Comparison of ENCODE assay signal across 8 mouse cellular contexts in genomic region chr16:93710924-93711323, GRCm38 (mm10). TPM values are rescaled to one million over a fixed set of nuclear protein-coding genes. Genes with fewer than 3 reads are reported as not detected.
A peak's percentile ranks its signal among the peaks of the same experiment; 100 is the strongest.
DNase-seq lines count a peak whose midpoint lies in the region; ATAC-seq lines count a peak whose summit lies in the region.

No protein-coding gene starts in this region.

- H3K36me3 ChIP-seq in heart, embryonic 14.5 days (ENCODE audit: control insufficient read depth, insufficient read depth, low read length), result no peaks in the 10 kb centered on the region
- no peaks in the 10 kb centered on the region for H3K36me3 ChIP-seq in liver, embryonic 13.5 days
- no peaks in the 10 kb centered on the region for H3K36me3 ChIP-seq in stomach, embryonic 16.5 days (ENCODE audit: control insufficient read depth, insufficient read depth, low read length)

- peak overlapping the region; percentile 67 for H3K4me3 ChIP-seq in brown adipose tissue, adult 24 weeks (ENCODE audit: insufficient read depth, low read depth, low read length)
- H3K4me3 ChIP-seq in heart, embryonic 14.5 days (ENCODE audit: control insufficient read depth in 1 of 2, insufficient read depth in 1 of 2, low read depth in 1 of 2, low read length in 2 of 2), result peak overlapping the region; percentile 51 to 81
- peak overlapping the region; percentile 81 for H3K4me3 ChIP-seq in liver, embryonic 13.5 days (replicated peaks)
- peak overlapping the region; percentile 84 for H3K4me3 ChIP-seq in stomach, embryonic 16.5 days (replicated peaks; ENCODE audit: low read length)

- peak; percentile 56 for ATAC-seq in erythroid progenitor cell, adult 5-6 weeks (replicated peaks; ENCODE audit: low FRiP score, poor library complexity, severe bottlenecking)
- ATAC-seq in heart, embryonic 14.5 days (ENCODE audit: insufficient number of reproducible peaks, insufficient read depth, low FRiP score, low read depth), result no peak
- ATAC-seq in liver, embryonic 13.5 days (ENCODE audit: low read depth), result peak; percentile 14
- peak; percentile 19 for ATAC-seq in stomach, embryonic 16.5 days (ENCODE audit: insufficient read depth, low FRiP score)

- DNase-seq in CD8-positive naive resting alpha-beta T cell, adult 2 months (ENCODE audit: low read depth in 2 of 2, low spot score in 2 of 2), result peak; percentile 61 to 75
- DNase-seq in kidney, postnatal 14 days, result peak; percentile 80
- DNase-seq in liver, embryonic 13.5 days, result peak; percentile 71
- peak; percentile 72 to 77 for DNase-seq in natural killer cell, adult 2 months (ENCODE audit: low spot score in 2 of 2)

- peak overlapping the region; percentile 98 for H3K4me2 ChIP-seq in heart, embryonic 14.5 days (ENCODE audit: low read length)
- peak overlapping the region; percentile 100 for H3K4me2 ChIP-seq in liver, embryonic 13.5 days
- peak overlapping the region; percentile 62 for H3K4me2 ChIP-seq in stomach, embryonic 16.5 days (ENCODE audit: low read depth, low read length)

- H3K9ac ChIP-seq in heart, embryonic 14.5 days (ENCODE audit: low read length), result no peak overlapping the region
- peak overlapping the region; percentile 44; the same call in 1 of the 2 replicates for H3K9ac ChIP-seq in liver, embryonic 13.5 days
- no peak overlapping the region for H3K9ac ChIP-seq in stomach, embryonic 16.5 days (ENCODE audit: low read length)

- WGBS in heart, embryonic 14.5 days, result under 1% methylated on average over 11 of the region's 11 CpGs
- under 1% methylated on average over 11 of the region's 11 CpGs for WGBS in liver, embryonic 13.5 days (ENCODE audit: insufficient replicate concordance)
- under 1% methylated on average over 11 of the region's 11 CpGs for WGBS in stomach, embryonic 16.5 days

- peaks cover 3% of the 10 kb centered on the region for H3K4me1 ChIP-seq in brown adipose tissue, adult 24 weeks (ENCODE audit: control insufficient read depth, insufficient read depth, insufficient read length, low read length)
- peaks cover 0 to 9% of the 10 kb centered on the region in 2 experiments; a peak in 2 of 4 replicates for H3K4me1 ChIP-seq in heart, embryonic 14.5 days (ENCODE audit: control insufficient read depth in 2 of 2, insufficient read depth in 2 of 2, low read length in 2 of 2)
- H3K4me1 ChIP-seq in liver, embryonic 13.5 days (replicated peaks), result peaks cover 47% of the 10 kb centered on the region
- H3K4me1 ChIP-seq in stomach, embryonic 16.5 days (ENCODE audit: control insufficient read depth, insufficient read depth, low read length), result peaks cover 10% of the 10 kb centered on the region; the same call in 1 of the 2 replicates

- H3K27me3 ChIP-seq in heart, embryonic 14.5 days (ENCODE audit: control insufficient read depth, insufficient read depth, low read length), result peaks cover 5% of the 10 kb centered on the region; the same call in 1 of the 2 replicates
- no peaks in the 10 kb centered on the region for H3K27me3 ChIP-seq in liver, embryonic 13.5 days
- H3K27me3 ChIP-seq in stomach, embryonic 16.5 days (ENCODE audit: control insufficient read depth, insufficient read depth, low read length), result no peaks in the 10 kb centered on the region; the same call in 1 of the 2 replicates

- no peak overlapping the region for H3K27ac ChIP-seq in brown adipose tissue, adult 24 weeks (replicated peaks; ENCODE audit: low read depth, low read length)
- H3K27ac ChIP-seq in heart, embryonic 14.5 days (replicated peaks in 1 of 2; ENCODE audit: control insufficient read depth in 1 of 2, insufficient read depth in 1 of 2, low read depth in 2 of 2, low read length in 2 of 2), result peak overlapping the region in 1 of 2 experiments; percentile 55; a peak in 1 of 4 replicates
- peak overlapping the region; percentile 82 for H3K27ac ChIP-seq in liver, embryonic 13.5 days
- H3K27ac ChIP-seq in stomach, embryonic 16.5 days (ENCODE audit: low read length), result peak overlapping the region; percentile 55; the same call in 1 of the 2 replicates

- no peaks in the 10 kb centered on the region for H3K9me3 ChIP-seq in heart, embryonic 14.5 days (ENCODE audit: control insufficient read depth, low read length)
- H3K9me3 ChIP-seq in liver, embryonic 13.5 days (replicated peaks), result no peaks in the 10 kb centered on the region
- no peaks in the 10 kb centered on the region for H3K9me3 ChIP-seq in stomach, embryonic 16.5 days (replicated peaks; ENCODE audit: control insufficient read depth, low read length)

RNA-seq across cellular contexts. Expression of gene Dop1b, which starts 0.8 kb away (rescaled TPM):
- 18.9 and 24.0 TPM in 2 replicates for polyA plus RNA-seq in brown adipose tissue, adult 24 weeks (2012; ENCODE audit: insufficient read depth, insufficient read length, missing spikeins)
- total RNA-seq in erythroid progenitor cell, adult 5-6 weeks (2015; ENCODE audit: low replicate concordance), result 98.0 and 113 TPM in 2 replicates
- 24.0 and 36.8 TPM in 2 replicates for total RNA-seq in erythroid progenitor cell, adult 5-6 weeks (2017; ENCODE audit: low replicate concordance)
- polyA plus RNA-seq in heart, embryonic 14.5 days (2014; fragmentation: Nextera tagmentation; extraction: Ambion mirVana), result 8.1 and 8.2 TPM in 2 replicates
- 8.7 and 10.3 TPM in 2 replicates for polyA plus RNA-seq in liver, embryonic 13.5 days (2015; fragmentation: Nextera tagmentation; extraction: Ambion mirVana)
- polyA plus RNA-seq in stomach, embryonic 16.5 days (2015; fragmentation: Nextera tagmentation; extraction: Ambion mirVana), result 27.8 and 35.6 TPM in 2 replicates

RNA-seq across cellular contexts. Expression of gene Cbr3, which starts 27.9 kb away (rescaled TPM):
- 7.2 TPM in 2 replicates for polyA plus RNA-seq in brown adipose tissue, adult 24 weeks (2012; ENCODE audit: insufficient read depth, insufficient read length, missing spikeins)
- not detected in 2 replicates for total RNA-seq in erythroid progenitor cell, adult 5-6 weeks (2015; ENCODE audit: low replicate concordance)
- 1.7 TPM in 1 of 2 replicates, not detected in the other for total RNA-seq in erythroid progenitor cell, adult 5-6 weeks (2017; ENCODE audit: low replicate concordance)
- 0.40 and 0.77 TPM in 2 replicates for polyA plus RNA-seq in heart, embryonic 14.5 days (2014; fragmentation: Nextera tagmentation; extraction: Ambion mirVana)
- polyA plus RNA-seq in liver, embryonic 13.5 days (2015; fragmentation: Nextera tagmentation; extraction: Ambion mirVana), result 0.16 and 0.28 TPM in 2 replicates
- 34.8 and 46.2 TPM in 2 replicates for polyA plus RNA-seq in stomach, embryonic 16.5 days (2015; fragmentation: Nextera tagmentation; extraction: Ambion mirVana)
